Comparison of ENCODE assay signal across 17 mouse cellular contexts in genomic region chr3:103224231-103224765, GRCm38 (mm10). TPM values are rescaled to one million over a fixed set of nuclear protein-coding genes. Genes with fewer than 3 reads are reported as not detected.
A peak's percentile ranks its signal among the peaks of the same experiment; 100 is the strongest.
DNase-seq lines count a peak whose midpoint lies in the region; TF ChIP-seq lines count a peak whose summit lies in the region.
"Had no signal": no experiment of that assay in that cellular context is flagged by ENCODE, and none has a peak within 500 bp of the region (broad histone marks: within the 10 kb centered on the region; RNA-seq: fewer than 3 reads in every experiment).

No protein-coding gene starts in this region.

- H3K9me3 ChIP-seq in ES-E14 (ENCODE audit: control insufficient read depth, insufficient read depth, low read depth, low read length): no peaks in the 10 kb centered on the region

- in situ Hi-C loops in ES-E14 (cut with MboI; ENCODE audit: low sequenced_read_pairs in 2 of 2, unreplicated experiment in 2 of 2): no loop called here

- H3K27ac ChIP-seq in testis, adult 2 months (ENCODE audit: control insufficient read depth, insufficient read depth, low read depth, low read length): no peak overlapping the region
- H3K27ac ChIP-seq in ES-E14 (ENCODE audit: insufficient read depth, low read depth, low read length, poor library complexity, severe bottlenecking): peak overlapping the region; percentile 41
- H3K27ac ChIP-seq: embryonic facial prominence, embryonic 13.5 days; embryonic facial prominence, embryonic 15.5 days; forebrain, embryonic 10.5 days; forebrain, embryonic 12.5 days had no signal

- DNase-seq in testis, postnatal 10 days (ENCODE audit: low spot score): no peak
- DNase-seq in ES-E14 (ENCODE audit: low read depth, low spot score) (no peak), ZHBTc4 (ENCODE audit: low read depth, low spot score) (peak; percentile 66)
- no peak for DNase-seq in adrenal gland, postnatal 36 days
- DNase-seq in thymus, postnatal 36 days: no peak
- no peak for DNase-seq in retina, postnatal 1 day
- DNase-seq: adrenal gland, postnatal 25 days; cerebellum, adult 11-12 months; cerebellum, adult 2 months; cerebellum, adult 9-10 months had no signal

- H3K4me3 ChIP-seq in testis, adult 2 months (ENCODE audit: control insufficient read depth, low read depth, low read length): peak overlapping the region; percentile 21; the same call in 1 of the 2 replicates
- H3K4me3 ChIP-seq in ES-E14 (ENCODE audit: insufficient read depth in 1 of 2, low read depth in 1 of 2, low read length in 2 of 2, poor library complexity in 1 of 2, severe bottlenecking in 1 of 2): no peak overlapping the region
- H3K4me3 ChIP-seq: embryonic facial prominence, embryonic 13.5 days; embryonic facial prominence, embryonic 15.5 days; erythroblast, embryonic 14.5 days; forebrain, embryonic 10.5 days; forebrain, embryonic 12.5 days had no signal

- no peaks in the 10 kb centered on the region for H3K27me3 ChIP-seq in testis, adult 2 months (ENCODE audit: control insufficient read depth, insufficient read depth, low read length)
- H3K27me3 ChIP-seq: CH12.LX; embryonic facial prominence, embryonic 13.5 days; embryonic facial prominence, embryonic 15.5 days; forebrain, embryonic 12.5 days had no signal

- no peak for TF ChIP-seq POLR2A in testis, adult 2 months (IDR thresholded peaks at IDR 0.05; ENCODE audit: control insufficient read depth, low read depth, low read length)

- no peaks in the 10 kb centered on the region for H3K36me3 ChIP-seq in testis, adult 2 months (ENCODE audit: control insufficient read depth, insufficient read depth, low read length)
- H3K36me3 ChIP-seq in ES-E14 (ENCODE audit: control insufficient read depth, insufficient read depth, low read length, poor library complexity, severe bottlenecking): no peaks in the 10 kb centered on the region; the same call in 1 of the 2 replicates
- H3K36me3 ChIP-seq: embryonic facial prominence, embryonic 13.5 days; embryonic facial prominence, embryonic 15.5 days; forebrain, embryonic 10.5 days; forebrain, embryonic 12.5 days had no signal

- H3K9ac ChIP-seq in ES-E14 (ENCODE audit: insufficient read depth, low read depth, low read length, poor library complexity, severe bottlenecking): peak overlapping the region; percentile 30; the same call in 1 of the 2 replicates
- H3K9ac ChIP-seq: embryonic facial prominence, embryonic 13.5 days; embryonic facial prominence, embryonic 15.5 days; forebrain, embryonic 12.5 days had no signal

- no peaks in the 10 kb centered on the region; the same call in none of the 2 replicates for H3K4me1 ChIP-seq in testis, adult 2 months (ENCODE audit: control insufficient read depth, insufficient read depth, low read length)
- peaks cover 0 to 2% of the 10 kb centered on the region in 2 experiments; a peak in 1 of 4 replicates for H3K4me1 ChIP-seq in ES-E14 (ENCODE audit: control insufficient read depth in 2 of 2, insufficient read depth in 2 of 2, low read length in 2 of 2, poor library complexity in 1 of 2)
- H3K4me1 ChIP-seq: embryonic facial prominence, embryonic 13.5 days; embryonic facial prominence, embryonic 15.5 days; forebrain, embryonic 10.5 days; forebrain, embryonic 12.5 days had no signal

- no peak for TF ChIP-seq CTCF in testis, adult 2 months (IDR thresholded peaks at IDR 0.05; ENCODE audit: control insufficient read depth, insufficient read depth, insufficient replicate concordance, low read depth, low read length)

TF ChIP-seq in ES-E14, 5 proteins besides CTCF, POLR2A, EP300 and RAD21:
- no peak for TF ChIP-seq CHD2 (IDR thresholded peaks at IDR 0.05; ENCODE audit: low read depth, low read length)
- no peak for TF ChIP-seq HCFC1 (IDR thresholded peaks at IDR 0.05; ENCODE audit: borderline replicate concordance, insufficient read depth, low read length)
- no peak for TF ChIP-seq ZNF384 (IDR thresholded peaks at IDR 0.05; ENCODE audit: low read depth, low read length)
- TF ChIP-seq MAFK (IDR thresholded peaks at IDR 0.05; ENCODE audit: insufficient read depth, low read depth, low read length): no peak
- no peak for TF ChIP-seq ZC3H11A (IDR thresholded peaks at IDR 0.05; ENCODE audit: borderline replicate concordance, low read depth, low read length)

RNA-seq across cellular contexts. Expression of gene Bcas2, which starts 52.8 kb away (rescaled TPM):
- 72.6 and 82.1 TPM in 2 replicates for polyA plus RNA-seq in testis, adult 2 months (2012; rRNA removed)
- 86.4 and 102 TPM in 2 replicates for total RNA-seq in ES-E14 (2012; rRNA removed)
- total RNA-seq in adrenal gland, postnatal 36 days (2021): 10 to 100 TPM; 55.9 to 56.4 TPM

RNA-seq across cellular contexts. Expression of gene Trim33, which starts 54.8 kb away (rescaled TPM):
- 20.6 and 26.0 TPM in 2 replicates for polyA plus RNA-seq in testis, adult 2 months (2012; rRNA removed)
- total RNA-seq in ES-E14 (2012; rRNA removed): 34.9 and 37.7 TPM in 2 replicates
- total RNA-seq in adrenal gland, postnatal 36 days (2021): 10 to 100 TPM; 33.5 to 43.5 TPM
